Mouse (Mus musculus) heart, postnatal 0 days (tissue): ENCODE measurements around the gene Gm20661. TPM values are rescaled to one million over a fixed set of nuclear protein-coding genes. Genes with fewer than 3 reads are reported as not detected.

Source experiments
- ATAC-seq: fragments of 200-750 bp; cut with Nextera tagmentation; 2 replicates; pipeline ENCODE4 v1.8.0; 2017; ENCODE audit warnings: low read depth, moderate number of reproducible peaks, moderate library complexity; ENCODE audit not compliant: insufficient read depth
- DNase-seq: peaks from one replicate; pipeline ENCODE4 v3.0.0-alpha.2; 2016; ENCODE audit warnings: low spot score
- H3K27ac ChIP-seq: fragments of 300-500 bp; sonication (generic); 2 replicates; pipeline ENCODE4 v1.5.1; 2014; ENCODE audit warnings: low read depth, mild to moderate bottlenecking
- H3K27me3 ChIP-seq: fragments of 300-500 bp; sonication (generic); 2 replicates; pipeline ENCODE4 v1.6.1; 2014; ENCODE audit warnings: low read length, mixed read lengths; ENCODE audit not compliant: control insufficient read depth, insufficient read depth
- H3K36me3 ChIP-seq: fragments of 300-500 bp; sonication (generic); replicated peaks from 2 replicates; pipeline ENCODE4 v1.6.1; 2014; ENCODE audit warnings: low read length, mixed read lengths; ENCODE audit not compliant: control insufficient read depth, insufficient read depth
- H3K4me1 ChIP-seq: fragments of 300-500 bp; sonication (generic); 2 replicates; pipeline ENCODE4 v1.6.1; 2014; ENCODE audit warnings: antibody characterized with exemption; ENCODE audit not compliant: control insufficient read depth, insufficient read depth
- H3K4me2 ChIP-seq: fragments of 300-500 bp; sonication (generic); 2 replicates; pipeline ENCODE4 v1.6.1; 2014; ENCODE audit warnings: low read depth, mild to moderate bottlenecking, low read length, moderate library complexity
- H3K4me3 ChIP-seq: fragments of 300-500 bp; sonication (generic); 2 replicates; pipeline ENCODE4 v1.5.1; 2014; ENCODE audit warnings: low read depth, low read length
- H3K9ac ChIP-seq: fragments of 300-500 bp; sonication (generic); replicated peaks from 2 replicates; pipeline ENCODE4 v1.6.1; 2014; ENCODE audit warnings: low read depth, low read length, mixed read lengths
- H3K9me3 ChIP-seq: fragments of 300-500 bp; sonication (generic); replicated peaks from 2 replicates; pipeline ENCODE4 v1.6.1; 2016; ENCODE audit warnings: low read length; ENCODE audit not compliant: control insufficient read depth
- CTCF ChIP-seq: IDR thresholded peaks from 2 replicates; pipeline ENCODE4 v1.5.1; 2016; ENCODE audit warnings: antibody characterized with exemption, control low read depth, low read depth
- EP300 ChIP-seq: IDR thresholded peaks from 2 replicates; pipeline ENCODE4 v1.6.1; 2016; ENCODE audit warnings: antibody characterized with exemption, low read depth
- WGBS: fragments of 180-500 bp; shearing (Covaris S2); extraction: QIAGEN DNeasy Blood & Tissue Kit; methylation state at CpG from one replicate; pipeline ENCODE4 v1.1.7; 2014; 5-methylcytosine and 5-hydroxymethylcytosine counted together
- polyA plus RNA-seq: library from polyadenylated mRNA; unstranded; fragments of >200 nt; fragmentation: Nextera tagmentation; extraction: Ambion mirVana; gene quantifications from 2 replicates; pipeline ENCODE4 v1.2.1, GENCODE M21; 2015
- total RNA-seq: library from RNA; depleted of rRNA; stranded (reverse); fragments of >200 nt; gene quantifications from 2 replicates; pipeline ENCODE4 v1.2.3, GENCODE M21; 2014; ENCODE audit warnings: low replicate concordance

Gene Gm20661
- total and polyA plus RNA-seq, 2 experiments from 2014 or later, result 0.19 to 0.57 TPM

DNA sequence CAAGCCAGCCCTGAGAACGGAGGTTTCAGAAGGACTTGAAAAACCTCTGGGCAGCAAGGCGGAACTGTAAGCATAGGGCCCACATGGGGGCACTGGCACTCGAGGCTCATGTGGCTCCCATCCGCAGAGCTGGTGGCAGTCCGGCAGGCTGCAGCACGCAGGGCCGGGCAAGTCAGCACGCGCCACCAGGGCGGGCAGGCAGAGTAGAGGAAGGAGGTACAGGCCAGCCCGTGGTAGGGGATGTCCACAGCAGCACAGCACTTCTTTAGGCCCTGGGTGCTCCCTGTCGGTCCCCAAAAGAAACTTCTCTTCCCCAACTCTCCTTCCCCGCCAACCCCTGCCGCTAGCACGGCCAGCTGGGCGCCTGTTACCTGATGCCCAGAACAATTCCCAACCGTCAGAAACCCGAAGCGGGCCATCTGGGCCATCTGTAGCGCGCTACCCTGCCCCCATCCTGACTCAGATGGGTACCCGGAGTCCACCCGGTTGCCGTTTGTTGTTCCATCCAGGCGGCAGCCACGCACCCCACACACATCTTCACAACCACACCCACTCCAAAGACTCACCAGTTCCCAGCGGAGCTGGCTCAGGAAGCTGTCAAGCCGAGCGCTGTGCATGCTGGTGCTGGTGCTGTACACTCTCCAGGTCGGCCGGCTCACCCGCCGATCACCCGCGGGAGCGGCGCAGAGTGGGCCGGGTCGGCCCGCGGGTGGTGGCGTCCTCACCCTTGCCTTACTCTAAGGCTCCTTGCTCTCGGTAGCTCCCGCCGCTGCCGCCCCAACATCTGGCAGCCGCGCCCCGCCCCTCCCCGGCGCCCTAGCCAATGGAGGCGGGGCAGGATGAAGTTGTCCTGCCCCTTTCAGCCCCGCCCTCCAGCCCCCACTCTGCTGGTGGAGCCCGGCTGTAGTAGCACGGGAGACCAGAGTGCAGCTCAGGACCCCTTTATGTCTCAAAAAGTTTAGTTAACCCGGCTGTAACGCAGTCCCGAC is 2.6 kb downstream of the Gm20661 start, which contains the start of gene Inka1:
Inka1 (minus strand) TSS at position 749 of the 989 bp plus-strand sequence.
- Histone ChIP-seq H3K9ac (peak within 1 kb of the TSS; percentile 77), H3K4me2 (peak within 1 kb of the TSS; percentile 84), H3K36me3 (no peaks in the 10 kb centered on the region), H3K27ac (peak within 1 kb of the TSS; percentile 98), H3K4me1 (peaks cover 26% of the 10 kb centered on the region), H3K27me3 (no peaks in the 10 kb centered on the region), H3K9me3 (no peaks in the 10 kb centered on the region), H3K4me3 (peak within 1 kb of the TSS; percentile 80)
- TF ChIP-seq CTCF, result peak; percentile 4; the same call in 1 of the 2 replicates
- TF ChIP-seq EP300, result peak; percentile 20; the same call in 1 of the 2 replicates
- peak; percentile 83 for DNase-seq
- WGBS, result under 1% methylated on average over 58 of the region's 58 CpGs
- peak; percentile 57 for ATAC-seq

DNA sequence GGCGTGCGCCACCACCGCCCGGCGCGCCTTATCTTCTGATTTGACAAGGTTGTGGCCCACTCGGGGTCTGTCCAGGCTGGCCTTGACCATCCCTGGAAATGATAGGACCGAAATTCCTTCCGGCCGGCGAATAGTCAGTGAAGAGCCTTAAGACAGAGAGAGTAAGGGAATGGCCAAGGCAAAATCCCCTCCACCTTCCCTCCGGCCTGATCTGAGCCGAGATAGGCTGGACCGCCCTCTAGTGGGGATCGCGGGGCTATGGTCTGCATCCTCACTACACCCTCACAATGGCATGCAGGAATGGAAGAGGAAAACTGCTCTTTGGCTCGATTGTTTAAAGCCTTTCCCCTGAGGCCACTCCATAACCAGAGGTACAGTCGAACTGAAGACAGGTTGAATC is 3.5 kb downstream of the Gm20661 start:
- Histone ChIP-seq H3K4me3 (peak overlapping the region; percentile 80), H3K27ac (peak overlapping the region; percentile 98; the same call in 1 of the 2 replicates), H3K4me1 (peaks cover 26% of the 10 kb centered on the region), H3K9me3 (no peaks in the 10 kb centered on the region), H3K9ac (no peak overlapping the region; the same call in 1 of the 2 replicates), H3K4me2 (peak overlapping the region; percentile 84), H3K36me3 (no peaks in the 10 kb centered on the region), H3K27me3 (no peaks in the 10 kb centered on the region)
- peak; percentile 22 for ATAC-seq
- peak; percentile 84 for TF ChIP-seq CTCF
- no peak for TF ChIP-seq EP300
- 3% methylated on average over 18 of the region's 18 CpGs for WGBS
- peak; percentile 70 for DNase-seq

DNA sequence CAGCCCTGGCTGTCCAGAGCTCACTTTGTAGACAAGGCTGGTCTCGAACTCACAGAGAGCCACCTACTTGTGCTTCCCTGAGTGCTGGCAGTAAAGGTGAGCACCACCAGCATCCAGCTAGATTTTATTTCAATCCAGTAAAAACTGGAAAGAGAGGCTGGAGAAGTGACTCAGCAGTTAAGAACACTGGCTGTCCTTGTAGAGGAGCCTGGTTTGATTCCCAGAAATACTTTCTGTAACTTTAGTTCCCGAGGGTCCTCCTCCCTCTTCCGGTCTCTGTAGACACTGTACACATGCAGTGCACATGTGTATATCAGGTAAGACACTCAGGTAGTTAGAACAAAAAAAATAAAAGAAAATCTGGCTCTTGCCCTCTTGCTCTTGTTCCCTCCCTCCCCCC is 5.1 kb downstream of the Gm20661 start:
- no peak for DNase-seq
- TF ChIP-seq CTCF, result no peak
- no peak for TF ChIP-seq EP300
- H3K9ac ChIP-seq, result no peak overlapping the region

DNA sequence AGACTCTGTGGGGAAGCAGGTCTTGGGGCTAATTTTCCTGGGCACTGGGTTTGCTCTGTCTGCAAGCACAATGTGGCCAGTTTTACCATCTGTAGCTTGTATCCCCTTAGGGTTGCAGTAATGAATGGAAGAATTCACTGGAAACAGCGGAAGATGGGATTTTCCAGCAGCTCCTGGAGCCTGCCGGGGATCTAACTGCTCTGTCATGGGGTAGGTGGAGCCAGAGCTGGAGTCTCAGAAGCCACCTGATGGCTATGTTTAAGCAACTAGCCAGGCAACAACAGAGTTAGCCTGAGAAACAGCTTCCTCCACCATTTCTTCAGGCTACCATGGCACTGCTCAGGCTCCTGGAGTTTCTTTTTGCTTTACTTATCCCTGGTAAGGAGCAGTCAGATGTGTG is 9.3 kb downstream of the Gm20661 start, which contains the start of gene Cdhr4:
Cdhr4 (plus strand) TSS at position 301 of the 400 bp plus-strand sequence.
- no peaks in the 10 kb centered on the region for H3K27me3 ChIP-seq
- H3K4me1 ChIP-seq, result no peaks in the 10 kb centered on the region
- TF ChIP-seq CTCF (no peak), EP300 (no peak)
- no peak within 1 kb of the TSS for H3K4me3 ChIP-seq
- H3K4me2 ChIP-seq, result no peak within 1 kb of the TSS
- H3K9me3 ChIP-seq, result no peaks in the 10 kb centered on the region
- ATAC-seq, result no peak
- H3K27ac ChIP-seq, result no peak within 1 kb of the TSS
- WGBS, result 64% methylated on average over 2 of the region's 2 CpGs
- no peak for DNase-seq
- no peaks in the 10 kb centered on the region for H3K36me3 ChIP-seq
- no peak within 1 kb of the TSS for H3K9ac ChIP-seq

More for the DNA sequence above, 5.1 kb downstream of the Gm20661 start:
- Histone ChIP-seq H3K36me3 (no peaks in the 10 kb centered on the region), H3K9me3 (no peaks in the 10 kb centered on the region), H3K4me1 (peaks cover 12% of the 10 kb centered on the region), H3K27ac (no peak overlapping the region), H3K27me3 (no peaks in the 10 kb centered on the region), H3K4me2 (no peak overlapping the region), H3K4me3 (no peak overlapping the region)
- 61% methylated on average over 3 of the region's 3 CpGs for WGBS
- no peak for ATAC-seq

DNA sequence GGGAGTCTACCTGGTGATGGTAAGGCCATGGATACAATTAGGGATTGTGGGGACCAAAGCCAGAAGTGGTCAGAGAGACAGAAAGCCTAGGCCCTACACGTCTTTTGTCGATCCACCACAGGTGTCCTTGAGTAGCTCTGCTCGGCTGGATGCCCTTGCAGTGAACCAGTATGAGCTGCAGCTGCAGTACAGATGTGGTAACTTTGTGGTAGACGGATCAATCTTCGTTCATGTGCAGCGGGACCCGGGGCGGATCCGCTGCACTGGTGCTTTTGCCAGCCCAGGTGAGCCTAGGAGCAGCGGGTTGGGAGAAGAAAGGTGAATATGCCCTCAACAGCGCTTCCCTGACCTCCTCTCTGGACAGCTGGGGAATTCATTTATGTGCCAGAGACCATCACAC is 10.2 kb downstream of the Gm20661 start:
- DNase-seq, result no peak

More for the DNA sequence above, 10.2 kb downstream of the Gm20661 start:
- no peak for TF ChIP-seq CTCF
- TF ChIP-seq EP300, result no peak
- Histone ChIP-seq H3K4me2 (no peak overlapping the region), H3K27ac (no peak overlapping the region), H3K36me3 (no peaks in the 10 kb centered on the region), H3K4me1 (no peaks in the 10 kb centered on the region), H3K9ac (no peak overlapping the region), H3K27me3 (no peaks in the 10 kb centered on the region), H3K9me3 (no peaks in the 10 kb centered on the region), H3K4me3 (no peak overlapping the region)
- 89% methylated on average over 11 of the region's 11 CpGs for WGBS
- ATAC-seq, result no peak
